Mouse (Mus musculus): Measurements from ENCODE around the gene Hs6st1. TPM values are rescaled to one million over a fixed set of nuclear protein-coding genes. Genes with fewer than 3 reads are reported as not detected.

The Hs6st1 gene
- polyA plus RNA-seq, 1 experiment, result 53.7 TPM

GRCm38 (mm10) chr1:36082184-36082583, 14.0 kb downstream of the Hs6st1 start:
- H3K4me3 ChIP-seq (ENCODE audit: low read depth, low read length), result no peak overlapping the region
- peaks cover 27% of the 10 kb centered on the region for H3K36me3 ChIP-seq (ENCODE audit: control insufficient read depth, insufficient read depth, low read length)
- no peak overlapping the region for H3K27ac ChIP-seq (ENCODE audit: insufficient read depth, low read depth, low read length)
- 85% methylated on average over 6 of the region's 6 CpGs for WGBS
- H3K27me3 ChIP-seq (ENCODE audit: control insufficient read depth, insufficient read depth, low read length), result no peaks in the 10 kb centered on the region
- TF ChIP-seq CTCF (IDR thresholded peaks at IDR 0.05; ENCODE audit: extremely low read depth, insufficient read length, insufficient replicate concordance, low read depth, low read length) (no peak), POLR2A (IDR thresholded peaks at IDR 0.05; ENCODE audit: low read depth, low read length) (no peak)
- peaks cover 47% of the 10 kb centered on the region for H3K4me1 ChIP-seq (ENCODE audit: control insufficient read depth, insufficient read depth, insufficient read length, low read length)

- Histone ChIP-seq H3K27ac (ENCODE audit: insufficient read depth, low read depth, low read length) (peak overlapping the region; percentile 69), H3K4me3 (ENCODE audit: low read depth, low read length) (no peak overlapping the region), H3K36me3 (ENCODE audit: control insufficient read depth, insufficient read depth, low read length) (peaks cover 23% of the 10 kb centered on the region), H3K27me3 (ENCODE audit: control insufficient read depth, insufficient read depth, low read length) (no peaks in the 10 kb centered on the region), H3K4me1 (ENCODE audit: control insufficient read depth, insufficient read depth, insufficient read length, low read length) (peaks cover 46% of the 10 kb centered on the region)
- no peak for TF ChIP-seq POLR2A (IDR thresholded peaks at IDR 0.05; ENCODE audit: low read depth, low read length)
- no peak for TF ChIP-seq CTCF (IDR thresholded peaks at IDR 0.05; ENCODE audit: extremely low read depth, insufficient read length, insufficient replicate concordance, low read depth, low read length)
- WGBS, result 34% methylated on average over 5 of the region's 5 CpGs
Measured at GRCm38 (mm10) chr1:36083554-36083953, 15.4 kb downstream of the Hs6st1 start.

GRCm38 (mm10) chr1:36085069-36085468, 16.9 kb downstream of the Hs6st1 start:
- Histone ChIP-seq H3K4me1 (ENCODE audit: control insufficient read depth, insufficient read depth, insufficient read length, low read length) (peaks cover 49% of the 10 kb centered on the region), H3K27me3 (ENCODE audit: control insufficient read depth, insufficient read depth, low read length) (no peaks in the 10 kb centered on the region), H3K4me3 (ENCODE audit: low read depth, low read length) (no peak overlapping the region), H3K36me3 (ENCODE audit: control insufficient read depth, insufficient read depth, low read length) (peaks cover 23% of the 10 kb centered on the region), H3K27ac (ENCODE audit: insufficient read depth, low read depth, low read length) (no peak overlapping the region)
- TF ChIP-seq POLR2A (IDR thresholded peaks at IDR 0.05; ENCODE audit: low read depth, low read length), result no peak
- no peak for TF ChIP-seq CTCF (IDR thresholded peaks at IDR 0.05; ENCODE audit: extremely low read depth, insufficient read length, insufficient replicate concordance, low read depth, low read length)
- WGBS, result 90% methylated on average over 5 of the region's 5 CpGs

GRCm38 (mm10) chr1:36088367-36088766, 20.2 kb downstream of the Hs6st1 start:
- TF ChIP-seq POLR2A (IDR thresholded peaks at IDR 0.05; ENCODE audit: low read depth, low read length), result no peak
- TF ChIP-seq CTCF (IDR thresholded peaks at IDR 0.05; ENCODE audit: extremely low read depth, insufficient read length, insufficient replicate concordance, low read depth, low read length), result no peak
- peak overlapping the region; percentile 80 for H3K27ac ChIP-seq (ENCODE audit: insufficient read depth, low read depth, low read length)
- peaks cover 57% of the 10 kb centered on the region for H3K4me1 ChIP-seq (ENCODE audit: control insufficient read depth, insufficient read depth, insufficient read length, low read length)
- 0 out of 2 replicates have a peak overlapping the region, but pooled peaks have one; percentile 0 for H3K4me3 ChIP-seq (ENCODE audit: low read depth, low read length)
- H3K36me3 ChIP-seq (ENCODE audit: control insufficient read depth, insufficient read depth, low read length), result peaks cover 12% of the 10 kb centered on the region
- WGBS, result 19% methylated on average over 4 of the region's 4 CpGs
- H3K27me3 ChIP-seq (ENCODE audit: control insufficient read depth, insufficient read depth, low read length), result no peaks in the 10 kb centered on the region

GRCm38 (mm10) chr1:36089481-36089880, 21.3 kb downstream of the Hs6st1 start:
- 11% methylated on average over 1 of the region's 1 CpGs for WGBS
- peaks cover 62% of the 10 kb centered on the region for H3K4me1 ChIP-seq (ENCODE audit: control insufficient read depth, insufficient read depth, insufficient read length, low read length)
- TF ChIP-seq CTCF (IDR thresholded peaks at IDR 0.05; ENCODE audit: extremely low read depth, insufficient read length, insufficient replicate concordance, low read depth, low read length) (no peak), POLR2A (IDR thresholded peaks at IDR 0.05; ENCODE audit: low read depth, low read length) (no peak)
- H3K4me3 ChIP-seq (ENCODE audit: low read depth, low read length), result no peak overlapping the region
- peaks cover 14% of the 10 kb centered on the region for H3K36me3 ChIP-seq (ENCODE audit: control insufficient read depth, insufficient read depth, low read length)
- H3K27ac ChIP-seq (ENCODE audit: insufficient read depth, low read depth, low read length), result peak overlapping the region; percentile 80
- no peaks in the 10 kb centered on the region for H3K27me3 ChIP-seq (ENCODE audit: control insufficient read depth, insufficient read depth, low read length)

GRCm38 (mm10) chr1:36090011-36090721, 22.0 kb downstream of the Hs6st1 start:
- H3K4me3 ChIP-seq (ENCODE audit: low read depth, low read length), result no peak overlapping the region
- peaks cover 15% of the 10 kb centered on the region for H3K36me3 ChIP-seq (ENCODE audit: control insufficient read depth, insufficient read depth, low read length)
- TF ChIP-seq POLR2A (IDR thresholded peaks at IDR 0.05; ENCODE audit: low read depth, low read length), result no peak
- TF ChIP-seq CTCF (IDR thresholded peaks at IDR 0.05; ENCODE audit: extremely low read depth, insufficient read length, insufficient replicate concordance, low read depth, low read length), result no peak
- peak overlapping the region; percentile 71 for H3K27ac ChIP-seq (ENCODE audit: insufficient read depth, low read depth, low read length)
- no peaks in the 10 kb centered on the region for H3K27me3 ChIP-seq (ENCODE audit: control insufficient read depth, insufficient read depth, low read length)
- H3K4me1 ChIP-seq (ENCODE audit: control insufficient read depth, insufficient read depth, insufficient read length, low read length), result peaks cover 67% of the 10 kb centered on the region
- 20% methylated on average over 6 of the region's 6 CpGs for WGBS

- Histone ChIP-seq H3K27me3 (ENCODE audit: control insufficient read depth, insufficient read depth, low read length) (no peaks in the 10 kb centered on the region), H3K27ac (ENCODE audit: insufficient read depth, low read depth, low read length) (peak overlapping the region; percentile 71), H3K4me3 (ENCODE audit: low read depth, low read length) (no peak overlapping the region), H3K36me3 (ENCODE audit: control insufficient read depth, insufficient read depth, low read length) (peaks cover 13% of the 10 kb centered on the region), H3K4me1 (ENCODE audit: control insufficient read depth, insufficient read depth, insufficient read length, low read length) (peaks cover 72% of the 10 kb centered on the region)
- 74% methylated on average over 4 of the region's 4 CpGs for WGBS
- no peak for TF ChIP-seq POLR2A (IDR thresholded peaks at IDR 0.05; ENCODE audit: low read depth, low read length)
- no peak for TF ChIP-seq CTCF (IDR thresholded peaks at IDR 0.05; ENCODE audit: extremely low read depth, insufficient read length, insufficient replicate concordance, low read depth, low read length)
Measured at GRCm38 (mm10) chr1:36090722-36091110, 22.5 kb downstream of the Hs6st1 start.

All from small intestine, adult 2 months (tissue).